Mouse (Mus musculus) macrophage (primary cell): ENCODE measurements around the gene Lgr6. TPM values are rescaled to one million over a fixed set of nuclear protein-coding genes. Genes with fewer than 3 reads are reported as not detected.
"Not testable (repeated sequence)": the region's sequence is repeated elsewhere in the genome, so short reads cannot be mapped to it uniquely, and the experiment has no call there.

ENCODE experiments used
- H3K27ac ChIP-seq: fragments of 350-480 bp; formaldehyde crosslinking; 2 replicates; pipeline ENCODE4 v1.9.0; 2021
- H3K36me3 ChIP-seq: fragments of 350-480 bp; formaldehyde crosslinking; 2 replicates; pipeline ENCODE4 v1.9.0; 2021; ENCODE audit errors: inconsistent target
- H3K4me3 ChIP-seq: fragments of 350-480 bp; formaldehyde crosslinking; 2 replicates; pipeline ENCODE4 v1.9.0; 2021; ENCODE audit errors: inconsistent target
- H3K79me2 ChIP-seq: fragments of 350-480 bp; formaldehyde crosslinking; 2 replicates; pipeline ENCODE4 v1.9.0; 2021; ENCODE audit errors: inconsistent target
- WGBS: methylation state at CpG from one replicate; pipeline ENCODE4 v1.1.7; 2026; ENCODE audit warnings: inconsistent platforms; ENCODE audit not compliant: missing documents; 5-methylcytosine and 5-hydroxymethylcytosine counted together
- polyA plus RNA-seq: library from polyadenylated mRNA; stranded (reverse); fragments of 250-400 nt; gene quantifications from 3 replicates; pipeline ENCODE4 v1.2.4, GENCODE M21; 2018; ENCODE audit warnings: inconsistent platforms

Gene Lgr6
- polyA plus RNA-seq, 1 experiment from 2014 or later, result not detected

DNA sequence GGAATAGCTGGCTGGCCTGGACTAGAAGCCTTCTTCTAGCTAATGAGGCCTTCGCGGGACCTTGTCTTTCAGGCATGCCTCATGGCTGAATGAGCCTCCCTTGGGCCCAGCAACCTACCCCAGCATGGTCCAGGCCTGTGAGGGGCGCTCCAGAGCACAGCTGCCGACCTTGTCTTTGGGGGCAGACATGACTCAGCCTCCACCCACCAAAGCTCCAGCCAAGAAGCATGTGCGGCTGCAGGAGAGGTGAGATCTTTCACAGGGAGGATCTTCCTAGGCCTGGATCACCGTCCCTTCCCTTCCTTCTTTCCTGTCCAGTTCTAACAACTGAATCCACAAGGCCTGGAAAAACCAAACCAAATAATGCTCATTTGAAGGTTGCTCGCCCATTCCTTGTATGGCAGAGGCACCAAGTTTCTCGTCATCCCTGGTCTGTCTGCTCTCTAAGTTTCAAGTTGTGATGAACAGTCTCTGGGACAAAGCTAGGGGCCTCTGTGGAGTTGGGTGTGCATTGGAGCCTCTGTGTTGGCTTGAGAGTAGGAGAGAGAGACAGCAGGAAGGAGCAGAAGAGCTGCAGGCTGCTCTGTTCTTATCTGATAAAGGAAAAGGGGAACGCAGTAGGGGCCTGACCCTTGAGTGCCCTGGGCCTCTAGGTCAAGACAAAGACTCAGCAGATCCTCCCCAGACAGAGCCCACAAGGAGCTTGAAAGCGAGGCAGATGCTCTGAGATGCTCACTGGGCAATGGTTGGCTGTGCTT lies 28.8 kb upstream of the Lgr6 start:
- Histone ChIP-seq H3K79me2 (peaks cover 27% of the 10 kb centered on the region), H3K36me3 (peaks cover 14% of the 10 kb centered on the region), H3K27ac (peak overlapping the region; percentile 97), H3K4me3 (peak overlapping the region; percentile 59)
- WGBS, result 24% methylated on average over 10 of the region's 10 CpGs

DNA sequence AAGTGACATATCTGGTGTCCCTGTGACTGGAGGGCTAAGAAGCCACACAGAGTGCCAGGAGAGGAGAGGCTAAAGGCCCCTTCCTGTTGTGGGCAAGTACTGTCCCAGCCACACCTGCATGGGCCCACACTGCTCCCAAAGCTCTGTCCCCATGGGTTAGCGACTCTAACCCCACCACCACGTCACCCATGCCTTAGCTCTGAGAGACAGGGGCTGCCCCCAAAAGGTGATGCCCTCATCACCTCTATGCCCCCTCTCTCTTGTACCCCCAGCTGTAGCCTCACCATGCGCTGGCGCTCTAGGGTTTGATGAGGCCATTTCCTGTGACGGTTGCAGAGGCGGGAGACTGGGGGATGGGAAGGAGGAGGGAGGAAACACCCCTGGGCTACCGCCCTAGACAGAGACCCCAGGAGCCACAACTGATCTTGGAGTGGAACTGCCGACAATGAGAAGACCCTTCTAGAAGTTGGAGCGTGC lies 27.9 kb upstream of the Lgr6 start:
- Histone ChIP-seq H3K4me3 (peak overlapping the region; percentile 59), H3K27ac (peak overlapping the region; percentile 97), H3K36me3 (peaks cover 8% of the 10 kb centered on the region; the same call in 1 of the 2 replicates), H3K79me2 (peaks cover 27% of the 10 kb centered on the region)
- WGBS, result 6% methylated on average over 9 of the region's 9 CpGs

DNA sequence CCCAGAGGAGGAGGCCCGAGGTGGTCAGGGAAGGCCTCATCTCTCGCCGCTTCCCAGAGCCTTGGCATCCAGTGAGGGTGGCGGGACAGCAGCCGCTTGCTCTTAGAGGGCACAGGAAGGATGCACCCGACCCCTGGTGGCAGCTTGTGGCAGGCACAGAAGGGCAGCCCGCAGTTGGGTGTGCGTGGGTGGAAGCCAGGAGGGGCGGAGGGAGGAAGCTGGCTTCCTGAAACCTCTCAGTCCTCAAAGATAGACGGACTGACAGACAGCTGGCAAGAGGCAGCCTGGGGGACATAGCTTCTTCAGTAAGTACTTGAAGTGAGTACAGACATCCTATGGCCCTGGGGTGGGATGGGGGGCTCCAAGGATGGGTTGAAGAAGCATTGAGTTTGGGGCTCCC lies 27.4 kb upstream of the Lgr6 start, which contains the start of gene Ptpn7:
Ptpn7 (plus strand) TSS at position 228 of the 400 bp plus-strand sequence.
- Histone ChIP-seq H3K27ac (peak within 1 kb of the TSS; percentile 97), H3K4me3 (peak within 1 kb of the TSS; percentile 59), H3K79me2 (peaks cover 27% of the 10 kb centered on the region), H3K36me3 (peaks cover 5% of the 10 kb centered on the region; the same call in 1 of the 2 replicates)
- WGBS, result 1% methylated on average over 10 of the region's 10 CpGs

DNA sequence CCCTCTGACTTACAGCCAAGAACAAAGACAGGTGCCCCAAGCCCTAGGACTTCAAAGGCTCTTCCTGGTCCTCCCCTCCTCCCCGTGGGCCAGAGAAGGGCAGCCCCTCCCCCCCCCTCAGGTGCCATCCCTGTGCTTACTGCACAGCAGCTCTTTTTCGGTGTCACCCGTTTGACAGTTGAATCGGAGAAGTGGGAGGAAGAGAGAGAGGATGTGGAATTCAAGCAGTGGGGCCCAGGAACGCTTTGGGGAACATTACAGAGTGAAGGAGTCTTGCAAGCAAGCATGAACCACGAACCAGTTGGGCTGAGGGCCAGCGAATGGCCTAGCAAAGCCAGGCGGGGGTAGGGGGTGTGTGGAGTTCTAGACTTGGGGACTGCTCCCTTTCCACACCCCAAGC lies 26.5 kb upstream of the Lgr6 start:
- peaks cover 27% of the 10 kb centered on the region for H3K79me2 ChIP-seq
- peak overlapping the region; percentile 97 for H3K27ac ChIP-seq
- 6% methylated on average over 7 of the region's 8 CpGs for WGBS
- H3K36me3 ChIP-seq, result no peaks in the 10 kb centered on the region
- no peak overlapping the region for H3K4me3 ChIP-seq

DNA sequence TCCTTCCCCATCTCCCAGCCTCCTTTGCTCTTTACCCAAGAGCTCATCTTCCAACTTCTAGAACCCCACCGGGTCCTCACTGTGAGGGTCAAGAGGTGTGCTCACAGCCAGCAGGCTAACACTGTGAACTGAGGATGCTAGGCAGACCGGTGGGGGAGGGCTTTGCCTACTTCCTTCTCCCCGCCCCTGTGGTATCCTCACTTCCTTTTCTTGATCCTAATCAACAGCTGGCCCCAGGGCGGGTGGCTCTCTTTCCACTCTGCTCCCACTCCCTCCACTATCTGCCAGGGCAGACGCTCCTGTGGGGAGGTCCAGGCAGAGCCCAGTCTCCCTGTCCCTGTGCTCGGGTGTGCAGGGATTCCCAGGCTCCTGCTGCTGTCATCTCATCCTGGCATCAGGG lies 26.0 kb upstream of the Lgr6 start:
- no peaks in the 10 kb centered on the region for H3K36me3 ChIP-seq
- 4% methylated on average over 6 of the region's 6 CpGs for WGBS
- H3K4me3 ChIP-seq, result no peak overlapping the region; the same call in 1 of the 2 replicates
- H3K79me2 ChIP-seq, result peaks cover 27% of the 10 kb centered on the region
- H3K27ac ChIP-seq, result peak overlapping the region; percentile 97

DNA sequence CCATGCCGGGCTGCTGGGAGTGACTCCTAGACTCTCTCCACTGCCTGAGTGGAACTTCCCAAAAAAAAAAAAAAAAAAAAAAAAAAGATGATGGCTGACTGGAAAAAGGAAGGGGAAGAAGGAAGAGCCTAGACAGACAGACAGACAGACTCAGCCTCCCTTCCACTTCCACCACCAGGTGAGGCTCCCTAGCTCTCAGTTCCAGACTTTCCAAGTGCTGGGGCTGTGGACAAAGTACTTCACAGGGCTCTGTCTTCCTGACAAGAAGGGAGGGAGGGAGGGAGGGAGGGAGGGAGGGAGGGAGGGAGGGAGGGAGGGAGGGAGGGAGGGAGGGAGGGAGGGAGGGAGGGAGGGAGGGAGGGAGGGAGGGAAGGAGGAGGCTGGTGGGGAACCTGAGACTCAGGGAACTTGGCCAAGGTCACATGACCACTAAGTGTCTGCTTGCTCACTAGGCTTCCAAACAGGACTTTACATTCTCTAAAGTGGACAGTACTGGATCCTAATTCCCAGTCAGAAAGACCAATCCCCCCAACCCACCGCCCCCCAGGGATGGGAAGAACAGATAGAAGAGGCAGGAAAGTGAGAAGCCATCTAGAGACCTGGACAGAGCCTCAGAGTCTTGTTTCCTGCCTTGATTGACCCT lies 25.4 kb upstream of the Lgr6 start:
- Histone ChIP-seq H3K4me3 (no peak overlapping the region; the same call in 1 of the 2 replicates), H3K79me2 (peaks cover 27% of the 10 kb centered on the region), H3K27ac (peak overlapping the region; percentile 97), H3K36me3 (no peaks in the 10 kb centered on the region)
- 8% methylated on average over 1 of the region's 2 CpGs for WGBS

DNA sequence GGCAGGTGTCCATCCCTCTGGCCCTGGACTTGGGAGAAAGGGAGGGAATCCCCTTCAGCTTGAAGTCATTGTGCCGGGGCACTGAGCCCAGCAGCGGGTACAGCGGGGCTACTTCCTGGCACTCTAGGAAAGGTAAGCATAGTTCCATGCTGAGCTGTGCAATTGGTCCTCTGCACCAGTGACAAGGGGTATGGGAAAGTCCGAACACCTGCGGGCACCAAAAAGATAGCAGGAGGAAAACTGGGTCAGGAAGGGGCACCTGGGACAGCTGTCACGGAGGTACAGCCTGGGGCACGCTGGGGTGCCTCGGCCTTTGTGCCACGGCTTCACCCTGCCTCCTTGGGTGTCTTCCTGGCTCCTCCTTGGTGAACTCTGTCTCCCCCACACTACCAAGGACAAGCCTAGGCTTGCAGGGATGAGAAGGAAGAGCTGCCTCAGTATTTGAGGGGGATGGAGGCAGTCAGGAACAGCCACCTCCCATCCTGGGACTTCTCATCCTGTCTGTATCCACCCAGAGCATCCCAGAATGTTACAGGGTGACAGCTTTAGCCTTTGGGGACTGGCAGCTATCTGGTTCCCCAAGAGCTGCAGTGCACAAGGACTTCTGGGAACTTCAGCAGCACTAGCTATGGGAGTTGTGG lies 24.6 kb upstream of the Lgr6 start:
- Histone ChIP-seq H3K4me3 (no peak overlapping the region), H3K27ac (peak overlapping the region; percentile 33), H3K36me3 (no peaks in the 10 kb centered on the region), H3K79me2 (peaks cover 22% of the 10 kb centered on the region)
- 83% methylated on average over 9 of the region's 9 CpGs for WGBS

DNA sequence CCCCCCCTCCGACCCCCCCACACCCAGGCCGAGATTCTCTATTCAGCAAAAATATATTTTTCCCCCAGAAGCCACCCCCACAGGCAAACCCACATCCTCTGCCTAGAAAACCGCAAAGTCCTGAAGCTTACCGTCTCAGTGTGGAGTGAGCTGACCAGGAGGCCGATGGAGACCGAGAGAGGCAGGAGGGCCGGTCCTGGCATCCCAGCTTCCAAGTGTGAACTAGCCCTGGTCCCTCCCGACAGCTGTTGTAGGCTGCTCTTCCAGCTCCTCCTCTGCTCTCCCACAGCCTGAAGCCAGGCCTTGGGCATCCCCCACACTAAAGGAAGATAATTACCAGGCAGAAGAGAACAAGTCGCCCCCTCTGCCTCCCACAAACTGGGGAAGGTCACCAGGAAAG lies 23.9 kb upstream of the Lgr6 start:
- H3K27ac ChIP-seq, result no peak overlapping the region
- H3K36me3 ChIP-seq, result no peaks in the 10 kb centered on the region
- WGBS, result 28% methylated on average over 9 of the region's 9 CpGs
- H3K4me3 ChIP-seq, result no peak overlapping the region
- H3K79me2 ChIP-seq, result peaks cover 15% of the 10 kb centered on the region

DNA sequence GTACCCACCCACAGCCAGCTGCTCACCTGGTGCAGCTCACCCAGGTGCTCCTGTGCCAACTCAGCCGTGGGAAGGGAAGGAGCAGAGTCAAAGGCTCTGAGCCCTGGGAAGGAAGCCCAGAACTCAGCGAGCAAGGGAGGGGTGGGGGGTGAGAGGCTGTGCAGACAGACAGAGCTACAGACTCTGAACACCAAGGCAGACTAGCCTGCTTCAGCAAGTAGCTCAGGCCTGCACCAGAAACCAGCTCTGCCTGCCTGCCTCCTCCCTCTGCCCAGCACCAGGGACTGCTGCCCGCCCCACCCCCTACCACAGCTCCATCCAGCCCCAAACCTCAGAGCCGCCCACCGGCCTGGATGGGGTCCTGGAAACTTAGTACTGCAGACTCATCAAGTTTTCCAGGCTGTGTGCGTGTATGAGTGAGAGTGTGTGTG lies 22.9 kb upstream of the Lgr6 start:
- Histone ChIP-seq H3K4me3 (no peak overlapping the region), H3K79me2 (peaks cover 5% of the 10 kb centered on the region), H3K36me3 (no peaks in the 10 kb centered on the region), H3K27ac (no peak overlapping the region)
- WGBS, result 46% methylated on average over 3 of the region's 6 CpGs

DNA sequence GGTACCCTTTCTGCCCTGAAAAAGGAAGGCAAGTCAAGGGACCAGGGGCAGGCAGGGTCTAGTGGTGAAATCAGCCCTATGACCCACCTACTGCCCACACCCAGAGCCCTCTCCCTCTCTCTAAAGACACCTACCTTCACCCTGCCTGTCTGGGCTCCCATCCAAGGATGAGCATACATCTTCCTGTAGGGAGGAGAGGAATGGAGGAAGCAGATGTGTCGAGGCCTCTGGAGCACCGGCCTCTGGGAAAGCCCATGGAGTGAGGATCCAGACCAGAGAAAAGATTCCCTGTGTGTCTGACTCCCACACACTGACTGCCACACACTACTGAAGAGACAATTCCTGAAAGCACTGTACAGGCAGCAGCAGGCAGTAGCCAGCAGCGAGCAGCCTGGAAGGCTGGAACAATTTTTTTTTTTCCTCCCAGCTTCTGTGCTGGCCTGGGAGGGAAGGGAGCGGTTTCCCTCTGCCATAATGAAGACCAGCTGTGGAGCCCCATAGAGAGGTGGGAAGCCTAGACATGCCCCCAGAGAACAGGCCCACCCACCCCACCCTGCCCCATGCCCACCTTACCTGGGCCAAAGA lies 21.5 kb upstream of the Lgr6 start:
- H3K27ac ChIP-seq, result no peak overlapping the region
- H3K79me2 ChIP-seq, result no peaks in the 10 kb centered on the region
- no peak overlapping the region for H3K4me3 ChIP-seq
- H3K36me3 ChIP-seq, result no peaks in the 10 kb centered on the region
- 97% methylated on average over 4 of the region's 4 CpGs for WGBS

DNA sequence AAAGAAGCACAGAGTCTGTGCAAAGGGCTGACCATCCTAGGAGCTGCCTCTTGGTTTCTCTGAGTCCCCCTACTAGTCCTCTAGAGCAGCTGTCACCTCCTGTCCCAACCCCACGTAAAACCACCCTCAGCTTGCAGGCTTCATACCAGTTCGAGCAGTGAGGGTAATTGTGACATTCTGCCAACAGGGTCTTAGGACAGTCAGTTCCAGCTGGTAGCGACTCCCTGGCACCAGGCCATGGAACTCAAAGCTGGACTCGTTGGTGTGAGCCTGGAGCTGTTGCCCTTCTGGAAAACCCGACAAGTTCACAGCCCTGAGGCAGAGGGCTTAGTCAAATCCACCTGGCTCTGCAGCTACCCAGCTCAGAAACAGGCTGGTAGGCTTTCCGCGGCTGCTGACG lies 20.9 kb upstream of the Lgr6 start:
- WGBS, result 81% methylated on average over 8 of the region's 8 CpGs
- H3K36me3 ChIP-seq, result no peaks in the 10 kb centered on the region
- H3K27ac ChIP-seq, result no peak overlapping the region
- H3K4me3 ChIP-seq, result no peak overlapping the region
- no peaks in the 10 kb centered on the region for H3K79me2 ChIP-seq

DNA sequence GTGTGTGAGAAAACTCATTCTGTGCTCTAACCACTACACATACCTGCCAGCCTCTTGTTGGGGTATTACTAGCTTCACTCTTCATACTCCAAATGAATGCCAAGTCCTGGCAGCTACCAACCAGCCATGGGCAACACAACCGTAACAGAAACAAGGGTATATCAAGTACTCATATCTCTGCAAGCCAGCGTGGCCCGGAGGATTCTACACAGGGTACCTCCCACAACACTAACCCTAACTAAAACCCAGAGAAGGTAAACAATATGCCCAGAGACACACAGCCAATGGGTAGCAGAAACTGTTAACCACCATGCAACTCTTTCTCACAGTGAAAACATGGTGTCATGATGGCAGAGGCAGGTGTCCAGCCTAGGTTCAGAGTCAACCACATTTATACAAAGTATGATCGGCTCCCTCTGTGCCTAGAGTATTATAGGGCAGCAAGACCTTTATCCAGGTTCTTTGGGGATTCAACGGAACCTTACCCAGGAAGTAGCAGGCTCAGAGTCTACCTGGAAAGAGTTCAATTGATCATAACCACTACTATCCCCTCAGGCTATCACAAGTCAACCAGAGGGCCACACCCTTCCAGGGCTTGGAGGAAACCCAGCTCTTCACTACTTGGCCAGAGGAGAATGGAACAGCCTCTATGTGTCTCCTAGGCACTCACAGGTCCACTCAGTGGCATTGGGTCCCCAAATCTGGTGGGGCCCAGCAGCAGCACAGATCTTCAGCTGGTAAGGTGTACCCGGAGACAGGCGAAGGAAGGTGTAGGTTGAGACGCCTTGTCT lies 19.7 kb upstream of the Lgr6 start:
- Histone ChIP-seq H3K27ac (no peak overlapping the region), H3K4me3 (no peak overlapping the region), H3K36me3 (no peaks in the 10 kb centered on the region), H3K79me2 (no peaks in the 10 kb centered on the region)
- 90% methylated on average over 8 of the region's 8 CpGs for WGBS

DNA sequence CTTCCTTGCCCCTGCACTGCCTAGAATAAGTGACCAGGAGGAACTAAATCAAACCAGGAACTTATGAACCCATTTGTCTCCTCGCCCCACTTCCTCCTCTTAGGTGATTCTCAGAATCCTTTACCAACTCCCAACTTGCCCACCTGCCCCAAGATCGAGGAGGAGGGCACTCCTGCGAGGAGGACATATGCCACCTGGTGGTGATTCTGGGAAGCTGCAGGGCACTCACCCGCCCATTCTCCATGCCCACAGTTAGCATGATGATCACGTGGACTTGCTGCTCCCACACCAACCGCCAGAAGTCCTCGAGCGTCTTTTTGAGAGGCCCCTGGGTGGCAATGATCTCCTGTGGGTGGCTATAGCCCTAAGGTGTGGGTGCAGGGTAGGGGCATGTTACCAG lies 7.6 kb upstream of the Lgr6 start:
- 4% methylated on average over 8 of the region's 8 CpGs for WGBS
- Histone ChIP-seq H3K27ac (no peak overlapping the region), H3K4me3 (no peak overlapping the region), H3K79me2 (no peaks in the 10 kb centered on the region), H3K36me3 (no peaks in the 10 kb centered on the region)

DNA sequence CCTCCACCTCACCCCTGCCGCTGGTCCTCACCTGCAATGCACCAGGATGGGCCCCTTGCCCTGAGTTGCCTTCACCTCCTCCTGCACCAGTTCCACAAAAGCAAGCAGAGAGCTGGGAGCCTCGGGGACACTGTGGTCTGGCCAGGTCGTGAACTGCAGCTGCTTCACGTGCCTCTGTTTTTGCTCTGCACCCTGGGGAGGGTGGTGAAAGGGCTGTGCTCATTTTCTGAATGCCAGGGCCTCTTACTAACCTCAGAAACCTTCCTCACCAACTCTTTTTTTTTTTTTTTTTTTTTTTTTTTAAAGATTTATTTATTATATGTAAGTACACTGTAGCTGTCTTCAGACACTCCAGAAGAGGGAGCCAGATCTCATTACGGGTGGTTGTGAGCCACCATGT lies 6.2 kb upstream of the Lgr6 start:
- H3K79me2 ChIP-seq, H3K4me3 ChIP-seq, H3K36me3 ChIP-seq, H3K27ac ChIP-seq: not testable (repeated sequence)
- WGBS, result 40% methylated on average over 4 of the region's 5 CpGs
